Mouse (Mus musculus): ENCODE data around the gene Fyttd1. TPM values are rescaled to one million over a fixed set of nuclear protein-coding genes. Genes with fewer than 3 reads are reported as not detected.
"Not testable (repeated sequence)": the region's sequence is repeated elsewhere in the genome, so short reads cannot be mapped to it uniquely, and the experiment has no call there.

The Fyttd1 gene
- 82.7 and 84.2 TPM in 2 replicates for polyA plus RNA-seq (2015; fragmentation: Nextera tagmentation; extraction: Ambion mirVana)

GRCm38 (mm10) chr16:32877343-32878156 lies at the start of gene Fyttd1, which contains the start of gene Rubcn:
TSS of gene Fyttd1 (plus strand) at chr16:32877500.
TSS of gene Rubcn (minus strand) at chr16:32877766.
- peak; percentile 95 for DNase-seq (ENCODE audit: low spot score)

DNA sequence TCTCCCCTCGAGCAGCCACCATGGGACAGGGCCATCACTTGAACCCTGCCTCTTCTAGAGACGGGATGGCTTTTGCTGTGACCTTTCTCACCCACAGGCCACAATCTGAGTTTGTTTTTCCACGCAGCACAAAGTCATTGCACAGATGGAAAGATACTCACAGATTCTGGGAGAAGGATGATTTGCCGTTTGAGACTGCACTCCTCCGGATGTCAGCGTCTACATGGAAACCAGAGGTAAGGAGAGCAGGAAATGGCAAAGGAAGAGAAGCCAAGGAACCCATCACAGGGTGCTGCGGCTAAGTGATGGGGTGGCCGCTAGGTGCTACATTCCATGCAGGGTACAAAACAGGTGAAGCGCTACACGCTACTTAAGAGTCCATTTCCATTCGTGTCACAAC lies 48.2 kb upstream of the Fyttd1 start:
- DNase-seq (ENCODE audit: low spot score), result no peak

GRCm38 (mm10) chr16:32831501-32831900 lies 45.8 kb upstream of the Fyttd1 start:
- DNase-seq (ENCODE audit: low spot score), result no peak

- no peak for DNase-seq (ENCODE audit: low spot score)
These were observed 30.2 kb upstream of the Fyttd1 start for GRCm38 (mm10) chr16:32847103-32847502.

DNA sequence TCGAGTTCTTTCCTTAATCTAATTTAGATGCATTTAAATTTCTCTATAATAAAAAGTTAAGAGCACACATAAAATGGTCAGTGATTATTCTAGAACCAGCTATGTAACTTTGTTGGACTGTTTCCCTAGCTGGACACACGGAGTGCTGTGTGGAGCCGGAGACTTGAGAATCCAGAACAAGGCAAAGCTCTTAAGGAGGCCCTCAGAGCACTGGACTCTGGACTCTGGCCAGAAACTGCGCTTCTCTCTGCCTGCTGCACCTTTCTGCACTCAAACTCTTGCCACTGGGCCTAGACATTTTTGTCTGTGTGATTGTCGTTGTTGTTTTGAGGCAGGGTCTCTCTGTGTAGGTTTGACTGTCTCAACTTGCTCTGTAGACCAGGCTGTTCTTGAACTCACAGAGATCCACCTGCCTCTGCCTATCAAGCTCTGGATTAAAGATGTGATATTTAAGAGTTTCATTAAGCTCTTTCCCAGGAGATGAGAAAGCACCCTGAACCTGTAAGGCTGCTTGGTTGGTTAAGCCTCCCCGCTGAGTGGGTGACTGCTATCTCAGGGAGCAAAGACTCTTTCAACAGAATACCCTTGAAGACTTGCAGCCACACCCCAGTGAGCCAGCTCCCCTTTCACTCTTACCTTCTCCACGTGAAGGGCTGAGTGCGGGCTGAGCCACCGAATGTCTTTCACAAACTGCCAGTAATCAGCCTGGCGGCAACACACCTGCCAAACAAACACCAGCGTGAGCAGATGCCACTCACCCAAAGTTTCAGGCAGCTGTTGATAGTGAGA lies 28.1 kb upstream of the Fyttd1 start:
- DNase-seq (ENCODE audit: low spot score), result peak; percentile 30

DNA sequence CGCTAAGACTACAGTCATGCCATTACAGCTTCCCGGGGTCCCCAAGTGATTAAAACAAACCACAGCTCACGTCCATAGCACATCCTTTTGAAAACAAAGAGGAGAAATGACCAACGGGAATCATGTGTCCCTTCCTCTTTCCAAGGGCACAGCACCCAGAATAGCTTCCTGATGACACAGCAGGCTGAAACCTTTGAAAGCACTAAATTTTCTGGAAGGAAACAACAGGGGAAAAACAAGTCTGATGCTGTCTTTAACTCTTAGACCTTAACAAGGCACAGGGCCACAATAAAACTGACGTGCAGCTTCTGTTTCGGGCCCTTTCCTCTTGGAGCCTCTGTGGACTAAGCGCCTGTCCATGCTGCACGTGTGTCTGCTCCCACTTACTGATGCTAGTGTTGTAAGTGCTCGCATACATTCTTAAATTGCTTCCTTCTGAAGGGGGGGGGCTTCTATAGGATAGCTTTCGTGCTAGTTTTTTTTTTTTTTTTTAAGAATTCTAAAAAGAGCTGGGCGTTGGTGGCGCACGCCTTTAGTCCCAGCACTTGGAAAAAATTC lies 23.7 kb upstream of the Fyttd1 start:
- DNase-seq (ENCODE audit: low spot score), result no peak

DNA sequence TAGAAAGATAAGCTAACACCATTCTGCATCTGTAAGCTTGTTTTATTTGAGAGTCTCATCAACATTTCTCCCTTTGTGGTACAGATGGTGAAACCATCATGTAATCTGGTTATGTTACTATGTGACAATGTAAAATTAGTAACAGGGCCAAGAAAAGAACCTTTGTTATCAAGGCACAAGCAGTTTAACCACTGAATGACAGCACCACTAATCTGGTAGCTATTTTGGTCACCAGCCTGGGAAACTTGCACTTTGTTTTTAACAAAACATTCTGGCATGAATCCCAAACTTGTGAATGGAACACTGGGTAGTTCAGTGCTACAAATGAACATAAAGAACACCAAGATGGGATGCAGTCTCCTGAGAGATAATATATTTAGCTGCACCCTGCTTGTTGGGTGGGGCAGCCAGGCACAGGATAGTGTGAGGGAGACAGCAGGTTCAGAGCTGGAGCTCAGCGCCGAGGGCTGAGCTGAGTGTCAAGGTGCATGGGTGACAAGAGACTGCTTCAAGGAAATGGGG lies 23.2 kb upstream of the Fyttd1 start:
- DNase-seq (ENCODE audit: low spot score), result peak; percentile 34

- no peak for DNase-seq (ENCODE audit: low spot score)
These were observed 20.5 kb upstream of the Fyttd1 start for GRCm38 (mm10) chr16:32856751-32857150.

DNA sequence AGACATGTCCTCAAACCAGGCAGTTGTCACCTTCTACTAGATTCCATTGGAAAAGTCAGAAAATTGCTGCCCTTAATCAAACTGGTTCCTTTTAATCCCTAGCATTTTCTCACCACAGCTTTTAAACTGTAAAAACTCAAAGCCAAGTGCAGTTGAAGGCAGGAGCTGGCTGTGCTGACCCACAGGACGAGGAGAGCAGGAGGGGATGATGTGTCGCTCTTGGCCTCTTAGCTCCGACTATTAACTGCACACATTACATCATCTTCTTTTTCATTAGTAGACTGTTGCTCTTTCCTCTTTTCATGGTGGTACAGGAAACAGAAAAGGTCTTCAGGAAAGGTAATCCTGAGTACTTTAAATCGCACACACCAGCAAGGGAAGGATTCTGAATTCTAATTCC lies 18.9 kb upstream of the Fyttd1 start:
- no peak for DNase-seq (ENCODE audit: low spot score)

GRCm38 (mm10) chr16:32858771-32859636 lies 18.3 kb upstream of the Fyttd1 start:
- no peak for DNase-seq (ENCODE audit: low spot score)

GRCm38 (mm10) chr16:32861813-32862385 lies 15.4 kb upstream of the Fyttd1 start:
- no peak for DNase-seq (ENCODE audit: low spot score)

GRCm38 (mm10) chr16:32865401-32865800 lies 11.9 kb upstream of the Fyttd1 start:
- no peak for DNase-seq (ENCODE audit: low spot score)

DNA sequence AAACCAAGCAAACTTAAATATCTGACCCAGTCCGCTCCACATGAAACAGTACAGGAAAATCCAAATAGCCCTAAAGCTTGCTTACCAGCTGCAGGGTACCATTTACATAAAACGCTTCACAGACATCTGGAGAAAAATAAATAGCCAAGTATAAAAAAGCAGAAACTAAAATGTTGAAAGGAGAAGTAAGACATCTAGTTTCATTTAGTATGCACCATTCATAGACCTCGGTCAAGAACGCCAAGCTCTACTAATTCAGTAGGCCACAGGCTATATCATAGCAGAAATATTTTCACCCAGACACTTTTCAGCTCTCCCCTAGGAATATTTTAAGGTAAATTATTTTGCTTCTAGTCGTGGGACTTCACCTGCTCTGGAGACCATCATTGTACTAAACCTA lies 10.6 kb upstream of the Fyttd1 start:
- no peak for DNase-seq (ENCODE audit: low spot score)

GRCm38 (mm10) chr16:32867919-32868552 lies 9.3 kb upstream of the Fyttd1 start:
- DNase-seq (ENCODE audit: low spot score), result peak; percentile 92

- no peak for DNase-seq (ENCODE audit: low spot score)
These were observed 7.1 kb upstream of the Fyttd1 start for GRCm38 (mm10) chr16:32870231-32870630.

DNA sequence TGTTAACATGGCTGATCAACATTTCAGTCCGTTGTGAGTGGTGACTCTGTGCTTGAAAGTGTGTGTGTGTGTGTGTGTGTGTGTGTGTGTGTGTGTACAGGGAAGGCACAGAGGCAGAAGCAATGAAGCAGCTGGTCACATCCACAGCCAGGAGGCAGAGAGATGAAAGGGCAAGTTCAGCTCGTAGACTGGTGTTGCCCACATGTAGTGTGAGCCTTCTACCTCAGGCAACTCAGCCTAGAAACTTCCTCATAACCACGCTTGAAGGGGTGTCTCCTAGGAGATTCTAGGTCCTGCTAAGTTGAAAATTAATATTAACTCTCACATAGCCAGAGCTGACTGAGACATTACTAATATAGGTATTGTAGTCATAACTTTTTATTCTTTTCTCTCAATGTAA lies 3.9 kb upstream of the Fyttd1 start:
- no peak for DNase-seq (ENCODE audit: low spot score)

GRCm38 (mm10) chr16:32875281-32875680 lies 2.0 kb upstream of the Fyttd1 start:
- not testable (repeated sequence) for DNase-seq (ENCODE audit: low spot score)

DNA sequence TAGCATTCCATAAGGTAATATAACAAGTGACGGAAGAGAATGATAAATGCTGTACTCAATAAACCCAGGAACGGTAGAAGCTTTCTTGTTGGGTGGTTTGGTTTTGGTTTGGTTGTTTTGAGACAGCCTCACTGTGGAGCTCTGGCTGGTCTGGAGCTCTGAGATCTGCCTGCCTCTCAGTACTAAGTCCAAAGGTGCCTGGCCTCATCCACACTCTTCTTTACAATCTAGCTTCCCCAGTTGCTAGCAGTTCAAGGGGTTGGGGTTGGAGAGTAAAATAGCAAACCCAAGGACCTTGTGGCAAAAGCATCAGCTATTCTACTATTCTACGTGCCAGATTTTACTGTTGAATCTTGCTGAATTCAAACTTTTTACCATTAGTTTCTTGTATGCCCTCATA lies 1.5 kb upstream of the Fyttd1 start:
- DNase-seq (ENCODE audit: low spot score), result no peak

DNA sequence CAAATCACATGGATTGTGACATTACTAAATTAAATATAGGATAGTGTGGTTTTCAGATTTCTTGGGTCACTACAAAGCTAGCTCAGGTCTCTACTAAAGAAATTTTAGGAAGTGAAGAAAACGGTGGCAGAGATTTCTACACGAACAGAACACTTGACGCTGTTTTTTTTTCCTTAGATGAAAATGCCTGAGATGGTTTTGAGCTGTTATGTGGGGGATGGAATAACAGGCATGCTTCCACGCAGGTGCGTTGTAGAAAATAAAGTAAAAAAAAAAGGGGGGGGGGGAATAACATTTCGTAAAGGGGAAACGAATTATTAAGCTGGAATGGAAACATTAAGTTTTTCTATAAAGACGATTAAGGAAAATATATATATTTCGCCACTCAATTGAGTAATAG lies 469 bp upstream of the Fyttd1 start:
- no peak for DNase-seq (ENCODE audit: low spot score)

DNA sequence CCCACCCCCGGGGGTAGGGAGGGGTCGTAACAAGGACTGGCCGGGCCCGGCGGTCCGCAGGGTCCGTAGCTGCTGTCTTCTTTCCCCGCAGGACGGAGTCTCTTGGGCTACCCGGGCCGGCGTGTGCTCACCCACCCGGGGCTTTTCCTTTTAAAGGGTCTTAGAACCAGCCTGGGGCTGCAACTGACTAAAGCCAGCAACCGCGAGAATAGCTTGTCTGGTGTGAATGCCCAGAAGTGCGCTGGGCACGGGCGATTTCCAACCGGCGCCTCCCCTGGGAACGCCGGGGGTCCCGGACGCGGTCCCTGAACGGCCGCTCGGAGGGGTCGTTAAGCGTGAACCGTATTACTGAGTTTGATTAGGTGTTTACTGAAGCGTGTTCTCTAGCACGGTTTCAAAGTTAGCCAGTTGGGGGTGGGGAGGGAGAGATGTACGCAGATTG lies 878 bp downstream of the Fyttd1 start:
- DNase-seq (ENCODE audit: low spot score), result peak; percentile 12

Data from thymus, postnatal 0 days (tissue).